Mouse (Mus musculus) neural tube, embryonic 12.5 days (tissue): ENCODE data around the gene Pard3b. TPM values are rescaled to one million over a fixed set of nuclear protein-coding genes. Genes with fewer than 3 reads are reported as not detected.

Experiments used
- ATAC-seq: fragments of 200-750 bp; cut with Nextera tagmentation; 2 replicates; pipeline ENCODE4 v1.8.0; 2017; ENCODE audit warnings: low read depth, mild to moderate bottlenecking, moderate TSS enrichment, moderate library complexity; ENCODE audit not compliant: low FRiP score
- H3K27ac ChIP-seq: fragments of 300-500 bp; sonication (generic); 2 replicates; pipeline ENCODE4 v1.5.1; 2016
- H3K27me3 ChIP-seq: fragments of 300-500 bp; sonication (generic); replicated peaks from 2 replicates; pipeline ENCODE4 v1.6.1; 2016; ENCODE audit warnings: mild to moderate bottlenecking
- H3K36me3 ChIP-seq: fragments of 300-500 bp; sonication (generic); 2 replicates; pipeline ENCODE4 v1.6.1; 2016; ENCODE audit warnings: mild to moderate bottlenecking
- H3K4me1 ChIP-seq: fragments of 300-500 bp; sonication (generic); 2 replicates; pipeline ENCODE4 v1.6.1; 2016
- H3K4me2 ChIP-seq: fragments of 300-500 bp; sonication (generic); replicated peaks from 2 replicates; pipeline ENCODE4 v1.6.1; 2016; ENCODE audit warnings: mild to moderate bottlenecking
- H3K4me3 ChIP-seq: fragments of 300-500 bp; sonication (generic); 2 replicates; pipeline ENCODE4 v1.5.1; 2016
- H3K9ac ChIP-seq: fragments of 300-500 bp; sonication (generic); 2 replicates; pipeline ENCODE4 v1.6.1; 2016; ENCODE audit warnings: mild to moderate bottlenecking
- H3K9me3 ChIP-seq: fragments of 300-500 bp; sonication (generic); 2 replicates; pipeline ENCODE4 v1.6.1; 2016; ENCODE audit warnings: mild to moderate bottlenecking
- WGBS: fragments of 180-500 bp; shearing (Covaris S2); methylation state at CpG from one replicate; pipeline ENCODE4 v1.1.7; 2016; 5-methylcytosine and 5-hydroxymethylcytosine counted together
- polyA plus RNA-seq: library from polyadenylated mRNA; unstranded; fragments of >200 nt; fragmentation: Nextera tagmentation; extraction: Ambion mirVana; gene quantifications from 2 replicates; pipeline ENCODE4 v1.2.1, GENCODE M21; 2016

Pard3b gene
- polyA plus RNA-seq, 1 experiment from 2014 or later = 19.1 TPM

DNA sequence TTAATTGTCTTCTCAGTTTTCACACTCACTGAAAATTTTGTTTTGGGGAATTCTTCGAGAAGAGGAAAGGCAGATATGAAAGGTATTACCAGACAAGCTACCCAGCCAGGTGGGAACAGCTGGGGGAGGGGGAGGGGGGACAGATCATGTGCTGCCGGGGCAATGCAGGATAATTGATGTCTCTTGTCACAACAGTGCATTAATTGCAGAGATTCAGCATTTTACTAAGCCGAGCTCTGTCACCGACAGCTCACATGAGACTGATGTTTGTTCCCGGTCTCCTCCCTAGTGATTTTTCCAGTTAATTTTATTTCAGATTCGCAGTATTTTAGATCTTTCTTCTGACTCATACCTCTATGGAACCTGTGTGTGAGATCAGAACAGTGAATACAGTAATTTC lies 850.2 kb downstream of the Pard3b start:
- Histone ChIP-seq H3K9ac (no peak overlapping the region), H3K4me2 (no peak overlapping the region), H3K27me3 (no peaks in the 10 kb centered on the region), H3K9me3 (no peaks in the 10 kb centered on the region), H3K4me1 (no peaks in the 10 kb centered on the region), H3K4me3 (no peak overlapping the region), H3K27ac (no peak overlapping the region), H3K36me3 (no peaks in the 10 kb centered on the region)
- ATAC-seq = no peak
- 72% methylated on average over 6 of the region's 6 CpGs for WGBS

DNA sequence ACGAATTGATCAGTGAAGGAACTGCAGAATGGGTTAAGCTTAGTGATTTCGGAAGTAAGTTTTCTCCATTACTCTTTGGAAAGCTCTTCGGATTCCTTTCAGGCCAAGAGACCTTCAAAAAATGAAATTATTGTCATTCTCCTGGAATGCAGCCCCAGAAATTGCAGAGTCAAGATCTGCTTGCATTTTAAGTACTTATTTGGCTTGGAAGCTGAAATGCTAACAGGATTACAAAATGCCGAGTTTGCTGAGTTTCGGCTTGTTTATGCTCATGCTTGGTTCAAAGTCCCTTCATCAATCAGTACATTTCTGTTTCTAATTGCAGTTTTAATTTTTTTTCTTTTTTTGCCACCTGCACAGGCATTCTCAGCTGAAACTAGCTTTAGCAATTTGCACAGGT lies 860.5 kb downstream of the Pard3b start:
- H3K4me1 ChIP-seq = no peaks in the 10 kb centered on the region
- WGBS = 90% methylated on average over 5 of the region's 5 CpGs
- no peaks in the 10 kb centered on the region for H3K27me3 ChIP-seq
- no peaks in the 10 kb centered on the region for H3K9me3 ChIP-seq
- no peak for ATAC-seq
- no peak overlapping the region for H3K27ac ChIP-seq
- H3K4me2 ChIP-seq = no peak overlapping the region
- H3K9ac ChIP-seq = no peak overlapping the region
- no peaks in the 10 kb centered on the region for H3K36me3 ChIP-seq
- H3K4me3 ChIP-seq = no peak overlapping the region

DNA sequence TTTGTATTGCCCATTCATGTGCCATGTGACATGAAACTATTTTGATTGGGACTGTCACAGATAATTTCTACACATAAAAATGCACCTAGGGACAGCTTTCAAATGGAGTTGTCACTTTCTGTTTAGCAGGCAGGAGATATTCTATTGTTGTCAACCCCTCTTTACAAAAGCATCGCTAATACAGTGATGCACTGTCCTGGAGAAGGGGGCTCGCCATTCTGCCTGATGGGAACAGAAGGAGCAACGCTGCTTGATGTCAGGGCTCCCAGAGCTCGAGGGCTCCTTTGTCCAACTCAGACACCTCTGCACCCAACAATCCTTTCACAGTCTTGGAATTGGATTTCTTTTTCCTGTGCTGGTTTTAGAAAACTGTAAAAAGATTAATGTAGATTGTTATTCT lies 871.9 kb downstream of the Pard3b start:
- Histone ChIP-seq H3K4me1 (no peaks in the 10 kb centered on the region), H3K9ac (no peak overlapping the region), H3K27ac (no peak overlapping the region), H3K4me3 (no peak overlapping the region), H3K4me2 (no peak overlapping the region), H3K9me3 (no peaks in the 10 kb centered on the region), H3K27me3 (no peaks in the 10 kb centered on the region), H3K36me3 (no peaks in the 10 kb centered on the region)
- WGBS = 89% methylated on average over 4 of the region's 4 CpGs
- ATAC-seq = no peak

DNA sequence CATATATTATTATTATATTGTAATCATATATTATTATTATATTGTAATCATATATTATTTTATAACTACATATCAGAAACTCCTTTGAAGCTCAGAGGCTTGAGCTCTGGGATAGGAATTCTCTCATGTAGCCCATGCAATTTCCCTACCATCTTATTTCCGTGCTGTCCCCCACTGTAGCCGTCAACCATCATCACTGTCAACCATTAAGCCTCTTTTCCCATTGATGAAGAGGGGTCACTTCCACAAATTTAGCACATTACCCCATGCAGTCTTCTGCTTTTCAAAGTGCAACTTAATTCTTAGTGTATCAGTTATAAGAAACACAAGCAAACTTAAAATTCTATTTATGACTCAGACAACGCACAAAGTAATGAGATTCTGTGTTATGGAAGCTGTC lies 873.1 kb downstream of the Pard3b start:
- Histone ChIP-seq H3K4me1 (no peaks in the 10 kb centered on the region), H3K4me3 (no peak overlapping the region), H3K4me2 (no peak overlapping the region), H3K27ac (no peak overlapping the region), H3K36me3 (no peaks in the 10 kb centered on the region), H3K9me3 (no peaks in the 10 kb centered on the region), H3K9ac (no peak overlapping the region), H3K27me3 (no peaks in the 10 kb centered on the region)
- no peak for ATAC-seq
- 88% methylated on average over 3 of the region's 3 CpGs for WGBS

DNA sequence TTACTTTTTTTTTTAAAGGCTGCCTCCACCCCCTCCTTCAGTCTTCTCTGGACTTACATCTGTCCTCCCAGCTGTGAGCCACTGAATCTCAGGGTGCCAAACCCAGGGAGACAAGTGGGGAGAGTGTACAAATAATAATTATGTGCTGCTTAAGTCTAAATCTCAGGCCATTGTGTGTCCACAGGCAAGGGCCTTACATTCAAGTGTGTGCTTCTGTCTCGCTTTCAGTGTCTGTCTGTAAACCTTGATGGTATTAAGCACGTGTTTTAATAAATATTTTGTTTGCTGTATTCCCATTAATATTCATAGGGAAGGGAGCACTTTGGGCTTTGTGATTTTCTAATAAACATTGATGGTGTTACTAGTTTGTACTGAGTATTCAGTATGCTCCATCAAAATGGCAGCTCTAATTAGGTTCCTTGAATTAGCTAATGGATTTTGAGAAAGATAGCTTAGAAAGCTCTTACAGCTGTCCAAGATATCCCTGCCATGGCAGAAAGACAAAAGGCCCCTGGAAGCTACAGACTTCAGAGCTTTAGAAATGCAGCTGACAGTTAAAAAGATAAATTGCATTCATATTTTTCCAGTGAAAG lies 880.1 kb downstream of the Pard3b start:
- Histone ChIP-seq H3K4me1 (no peaks in the 10 kb centered on the region), H3K36me3 (no peaks in the 10 kb centered on the region), H3K4me3 (no peak overlapping the region), H3K27ac (no peak overlapping the region), H3K27me3 (no peaks in the 10 kb centered on the region), H3K4me2 (no peak overlapping the region), H3K9ac (no peak overlapping the region), H3K9me3 (no peaks in the 10 kb centered on the region)
- WGBS = 77% methylated on average over 2 of the region's 2 CpGs
- ATAC-seq = no peak

DNA sequence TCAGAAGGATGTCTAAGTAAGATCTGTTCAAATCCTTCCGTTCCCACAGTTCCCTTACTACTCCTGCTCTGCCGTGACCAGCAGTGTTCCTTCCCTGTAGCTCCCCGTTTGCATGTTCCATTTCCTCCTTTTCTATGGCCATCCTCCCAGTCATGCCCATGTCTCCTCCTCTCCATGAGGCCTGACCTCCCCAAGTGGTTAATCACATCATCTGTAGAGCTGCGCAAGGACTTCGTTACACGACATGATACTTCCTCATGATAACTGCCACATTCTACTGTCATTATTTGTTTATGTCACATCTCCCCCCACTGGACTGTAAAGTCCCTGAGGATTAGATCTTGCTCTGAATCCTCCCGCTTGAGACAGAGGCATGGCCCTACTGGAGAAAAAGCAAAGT lies 882.7 kb downstream of the Pard3b start:
- no peaks in the 10 kb centered on the region for H3K4me1 ChIP-seq
- H3K9ac ChIP-seq = no peak overlapping the region
- no peak overlapping the region for H3K4me2 ChIP-seq
- H3K36me3 ChIP-seq = no peaks in the 10 kb centered on the region
- H3K27ac ChIP-seq = no peak overlapping the region
- no peak for ATAC-seq
- WGBS = 89% methylated on average over 7 of the region's 7 CpGs
- no peaks in the 10 kb centered on the region for H3K9me3 ChIP-seq
- no peak overlapping the region for H3K4me3 ChIP-seq
- H3K27me3 ChIP-seq = no peaks in the 10 kb centered on the region

DNA sequence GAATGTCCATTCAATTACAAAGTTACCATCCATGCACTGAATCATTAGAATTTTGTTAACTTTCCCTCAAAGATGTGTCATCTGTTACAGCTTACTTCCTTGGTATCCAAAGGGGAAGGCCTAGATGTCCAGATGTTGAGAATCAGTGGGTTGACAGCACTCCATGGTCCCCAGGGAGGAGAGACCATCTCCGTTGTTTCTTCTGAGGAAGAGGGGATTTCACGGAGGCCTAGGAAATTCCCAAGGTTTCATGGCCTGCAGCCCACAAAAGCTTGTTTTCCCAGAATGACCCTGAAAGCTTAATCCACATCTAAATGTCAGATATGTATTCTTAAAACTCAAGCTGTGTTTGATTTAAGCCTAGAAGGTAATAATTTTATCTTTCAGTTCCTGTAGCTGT lies 884.1 kb downstream of the Pard3b start:
- Histone ChIP-seq H3K9me3 (no peaks in the 10 kb centered on the region), H3K4me2 (no peak overlapping the region), H3K4me1 (no peaks in the 10 kb centered on the region), H3K36me3 (no peaks in the 10 kb centered on the region), H3K9ac (no peak overlapping the region), H3K27ac (no peak overlapping the region), H3K27me3 (no peaks in the 10 kb centered on the region), H3K4me3 (no peak overlapping the region)
- no peak for ATAC-seq
- WGBS = 76% methylated on average over 2 of the region's 2 CpGs

DNA sequence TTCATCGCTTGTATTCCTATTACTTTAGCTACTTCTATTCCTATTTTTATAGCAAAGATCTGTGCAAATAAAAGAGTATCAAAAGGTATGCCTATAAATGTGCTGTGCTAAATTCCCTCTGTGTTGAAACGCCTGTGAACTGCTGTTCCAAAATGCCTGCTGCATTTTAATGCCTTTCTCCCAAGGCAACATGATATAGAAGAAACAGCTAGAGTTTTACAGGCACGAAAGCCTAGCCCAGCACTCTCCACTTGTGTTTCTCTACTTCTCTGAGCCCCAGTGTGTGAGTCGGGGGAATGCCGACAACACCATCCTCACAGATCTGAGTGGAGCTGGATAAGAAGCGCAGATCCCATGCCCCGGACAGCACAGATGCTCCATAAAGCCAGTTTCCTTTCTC lies 889.2 kb downstream of the Pard3b start:
- no peaks in the 10 kb centered on the region for H3K4me1 ChIP-seq
- WGBS = 73% methylated on average over 7 of the region's 7 CpGs
- no peak overlapping the region for H3K9ac ChIP-seq

DNA sequence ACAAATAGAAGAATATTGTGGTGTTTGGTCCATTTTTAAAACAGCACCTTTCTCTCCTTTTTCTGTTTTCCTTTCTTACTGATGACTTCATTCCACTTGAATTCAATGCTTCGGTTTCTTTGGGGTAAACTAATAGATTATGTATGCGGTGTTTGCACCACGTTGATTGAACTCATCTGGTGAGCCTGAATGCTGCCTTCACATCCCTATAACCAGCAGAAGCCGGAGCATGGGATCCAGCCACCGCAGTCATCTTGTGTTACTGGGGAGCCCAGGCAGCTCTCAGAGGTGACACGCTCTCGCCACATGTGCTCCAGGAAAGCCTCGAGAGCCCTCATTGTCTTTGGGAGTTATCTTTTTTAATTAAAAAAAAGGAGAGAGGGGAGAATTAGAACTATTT lies 891.3 kb downstream of the Pard3b start:
- H3K27ac ChIP-seq = no peak overlapping the region
- no peak overlapping the region for H3K4me3 ChIP-seq
- H3K4me2 ChIP-seq = no peak overlapping the region
- H3K36me3 ChIP-seq = no peaks in the 10 kb centered on the region
- ATAC-seq = no peak
- no peaks in the 10 kb centered on the region for H3K9me3 ChIP-seq
- H3K9ac ChIP-seq = no peak overlapping the region
- no peaks in the 10 kb centered on the region for H3K4me1 ChIP-seq
- 77% methylated on average over 8 of the region's 8 CpGs for WGBS
- no peaks in the 10 kb centered on the region for H3K27me3 ChIP-seq

More for the DNA sequence above, 889.2 kb downstream of the Pard3b start:
- Histone ChIP-seq H3K27me3 (no peaks in the 10 kb centered on the region), H3K4me2 (no peak overlapping the region), H3K27ac (no peak overlapping the region), H3K36me3 (no peaks in the 10 kb centered on the region), H3K9me3 (no peaks in the 10 kb centered on the region), H3K4me3 (no peak overlapping the region)
- ATAC-seq = no peak

DNA sequence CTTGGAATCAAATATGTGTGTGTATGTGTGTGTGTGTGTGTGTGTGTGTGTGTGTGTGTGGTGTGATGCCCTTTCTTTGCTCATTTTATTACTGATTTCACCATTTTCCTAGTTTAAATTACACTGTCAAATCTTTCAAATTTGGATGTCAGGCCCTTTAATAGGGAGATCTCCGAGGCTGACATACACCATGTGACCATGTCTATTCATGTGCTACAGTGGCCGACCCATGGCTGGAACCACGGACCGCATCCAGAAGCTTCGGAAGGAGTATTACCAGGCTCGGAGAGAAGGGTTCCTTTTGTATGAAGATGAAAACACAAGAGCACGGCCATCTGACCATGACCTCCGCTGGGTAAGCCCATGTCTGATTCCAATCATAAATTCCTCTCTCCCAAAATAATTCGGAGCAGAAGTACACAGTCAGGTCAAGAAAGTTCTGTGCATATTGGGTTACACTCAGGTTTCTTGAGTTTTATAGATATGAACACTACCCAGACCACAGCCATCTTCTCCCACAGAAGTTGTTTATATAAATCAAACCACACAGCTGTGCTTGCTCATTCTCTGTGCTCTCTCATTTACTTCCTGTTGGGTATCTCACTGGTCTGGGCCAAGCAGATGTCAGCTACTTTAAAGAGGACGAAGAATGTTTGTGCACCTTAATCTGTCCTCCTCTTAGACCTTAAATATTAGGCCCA lies 894.0 kb downstream of the Pard3b start:
- ATAC-seq = no peak
- WGBS = 86% methylated on average over 10 of the region's 10 CpGs
- H3K27me3 ChIP-seq = no peaks in the 10 kb centered on the region
- no peak overlapping the region for H3K27ac ChIP-seq
- no peak overlapping the region for H3K4me3 ChIP-seq
- H3K4me2 ChIP-seq = no peak overlapping the region
- H3K36me3 ChIP-seq = no peaks in the 10 kb centered on the region
- H3K4me1 ChIP-seq = no peaks in the 10 kb centered on the region
- H3K9ac ChIP-seq = no peak overlapping the region
- no peaks in the 10 kb centered on the region for H3K9me3 ChIP-seq

DNA sequence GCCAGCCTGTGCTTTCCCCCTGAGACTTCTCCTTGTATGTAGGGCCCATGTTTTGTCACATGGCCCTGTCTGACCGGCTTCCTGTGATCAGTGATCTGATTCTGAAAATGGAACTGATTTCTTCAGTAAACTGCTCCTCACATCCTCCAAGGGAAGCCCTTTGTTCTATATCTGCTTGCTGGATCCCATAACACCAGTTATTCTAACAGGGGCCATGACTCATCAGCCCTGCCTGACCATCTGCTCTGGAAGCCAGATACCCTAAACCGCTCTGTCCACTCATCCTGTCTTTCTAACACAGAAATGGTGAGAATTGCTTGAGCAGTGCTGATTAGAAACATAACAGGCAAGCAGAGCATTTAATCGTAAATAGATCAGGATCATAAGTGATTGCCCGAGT lies 910.3 kb downstream of the Pard3b start:
- Histone ChIP-seq H3K36me3 (no peaks in the 10 kb centered on the region), H3K4me2 (no peak overlapping the region), H3K4me1 (no peaks in the 10 kb centered on the region), H3K4me3 (no peak overlapping the region), H3K27me3 (no peaks in the 10 kb centered on the region), H3K27ac (no peak overlapping the region), H3K9ac (no peak overlapping the region), H3K9me3 (no peaks in the 10 kb centered on the region)
- 95% methylated on average over 4 of the region's 4 CpGs for WGBS
- ATAC-seq = no peak

DNA sequence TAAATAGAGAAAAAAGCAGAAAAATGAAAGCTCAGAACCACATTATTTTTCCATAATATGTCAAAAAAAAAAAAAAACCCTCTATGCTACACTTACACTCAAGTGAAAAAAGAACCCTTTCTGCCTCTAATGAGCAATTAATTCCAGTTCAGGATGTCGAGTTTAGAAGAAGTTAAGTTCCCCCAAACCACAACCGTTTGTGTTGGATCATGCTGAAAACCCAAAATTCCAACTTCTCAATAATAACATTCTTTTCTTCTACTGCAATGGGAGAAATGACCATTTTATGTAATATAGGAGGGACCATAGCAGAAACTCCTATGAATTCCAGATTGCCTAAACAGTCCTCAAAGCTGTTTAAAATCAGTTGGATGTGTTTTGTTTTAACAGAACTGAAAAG lies 911.9 kb downstream of the Pard3b start:
- Histone ChIP-seq H3K4me3 (no peak overlapping the region), H3K27me3 (no peaks in the 10 kb centered on the region), H3K9ac (no peak overlapping the region), H3K4me1 (no peaks in the 10 kb centered on the region), H3K9me3 (no peaks in the 10 kb centered on the region), H3K4me2 (no peak overlapping the region), H3K27ac (no peak overlapping the region), H3K36me3 (no peaks in the 10 kb centered on the region)
- 88% methylated on average over 2 of the region's 2 CpGs for WGBS
- no peak for ATAC-seq

DNA sequence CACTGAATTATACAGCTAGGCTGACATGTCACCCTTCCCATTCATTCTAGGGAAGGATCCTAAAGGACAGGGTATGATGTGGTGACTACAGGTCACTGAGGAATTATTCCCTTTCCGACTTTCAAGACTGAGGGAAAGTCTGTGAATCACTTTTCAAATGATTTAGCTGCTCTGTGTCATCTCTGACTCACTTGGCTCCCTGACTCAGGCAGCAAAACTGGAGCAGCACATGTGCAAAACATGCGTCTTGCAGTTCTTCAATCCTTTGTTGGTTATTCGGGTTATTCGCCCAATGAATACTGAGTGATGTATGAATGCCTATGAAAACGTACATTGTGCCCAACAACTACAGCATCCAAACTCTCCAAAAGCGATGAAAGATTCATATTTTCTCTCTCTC lies 912.9 kb downstream of the Pard3b start:
- Histone ChIP-seq H3K27ac (no peak overlapping the region), H3K9ac (no peak overlapping the region), H3K4me3 (no peak overlapping the region), H3K4me1 (no peaks in the 10 kb centered on the region), H3K9me3 (no peaks in the 10 kb centered on the region), H3K4me2 (no peak overlapping the region), H3K36me3 (no peaks in the 10 kb centered on the region), H3K27me3 (no peaks in the 10 kb centered on the region)
- 83% methylated on average over 6 of the region's 6 CpGs for whole genome bisulfite sequencing
- ATAC-seq = no peak
